Mouse (Mus musculus) small intestine, adult 2 months (tissue): ENCODE measurements around the gene Fscb. TPM values are rescaled to one million over a fixed set of nuclear protein-coding genes. Genes with fewer than 3 reads are reported as not detected.

Experiments used
- H3K27ac ChIP-seq: fragments of 200-500 bp; 2 replicates; pipeline ENCODE4 v1.5.1; 2012; ENCODE audit warnings: low read depth, low read length, control low read depth, inconsistent platforms; ENCODE audit not compliant: insufficient read depth
- H3K27me3 ChIP-seq: fragments of 200-500 bp; 2 replicates; pipeline ENCODE4 v1.6.1; 2012; ENCODE audit warnings: mild to moderate bottlenecking, moderate library complexity, low read length, inconsistent platforms; ENCODE audit not compliant: control insufficient read depth, insufficient read depth
- H3K36me3 ChIP-seq: fragments of 200-500 bp; 2 replicates; pipeline ENCODE4 v1.6.1; 2012; ENCODE audit warnings: mild to moderate bottlenecking, low read length, control low read depth, inconsistent platforms; ENCODE audit not compliant: control insufficient read depth, insufficient read depth
- H3K4me1 ChIP-seq: fragments of 200-500 bp; 2 replicates; pipeline ENCODE4 v1.6.1; 2012; ENCODE audit warnings: low read length, inconsistent platforms, mixed read lengths; ENCODE audit not compliant: control insufficient read depth, insufficient read depth, insufficient read length
- H3K4me3 ChIP-seq: fragments of 200-500 bp; 2 replicates; pipeline ENCODE4 v1.5.1; 2012; ENCODE audit warnings: low read depth, mild to moderate bottlenecking, control low read depth, inconsistent platforms, low read length, moderate library complexity
- CTCF ChIP-seq: fragments of 200-500 bp; IDR thresholded peaks from 2 replicates; pipeline ENCODE4 v1.5.1; 2012; ENCODE audit warnings: low read depth, mild to moderate bottlenecking, control low read depth, inconsistent platforms, low read length, moderate library complexity, mixed read lengths; ENCODE audit not compliant: insufficient replicate concordance, insufficient read length; ENCODE audit errors: extremely low read depth
- POLR2A ChIP-seq: fragments of 200-500 bp; IDR thresholded peaks from 2 replicates; pipeline ENCODE4 v1.6.1; 2012; ENCODE audit warnings: low read depth, mild to moderate bottlenecking, control low read depth, inconsistent platforms, low read length, moderate library complexity
- WGBS: fragments of 180-500 bp; shearing (Covaris S2); methylation state at CpG from one replicate; pipeline ENCODE4 v1.1.7; 2018; 5-methylcytosine and 5-hydroxymethylcytosine counted together
- polyA plus RNA-seq: library from polyadenylated mRNA; depleted of rRNA; stranded (reverse); fragments of >200 nt; gene quantifications from 2 replicates; pipeline ENCODE4 v1.2.3, GENCODE M21; 2012; rRNA removed

The Fscb gene
- polyA plus RNA-seq, result not detected in 2 replicates

DNA sequence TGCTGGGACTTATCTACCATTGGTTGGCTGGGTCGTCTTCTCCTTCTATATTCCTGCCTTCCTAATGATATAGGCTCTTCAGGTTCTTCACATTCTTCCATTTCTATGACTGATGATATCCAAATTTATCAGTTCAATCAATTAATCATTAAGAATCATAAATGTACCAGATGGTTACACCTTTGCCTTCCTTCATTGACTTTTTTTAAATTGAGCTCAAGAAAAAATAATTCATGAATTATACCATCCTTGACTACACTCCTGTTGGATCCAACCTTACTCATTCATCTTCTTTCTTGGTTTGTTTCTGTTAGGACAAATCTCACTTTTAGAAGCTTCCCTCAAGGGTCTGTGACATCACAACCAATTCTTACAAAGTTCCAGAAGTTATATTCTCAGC, at the start of gene Fscb:
Gene Fscb, minus strand, starts transcription at position 101 of the 400 bp plus-strand sequence.
- Histone ChIP-seq H3K4me3 (no peak within 1 kb of the TSS), H3K27ac (no peak within 1 kb of the TSS), H3K27me3 (no peaks in the 10 kb centered on the region), H3K36me3 (no peaks in the 10 kb centered on the region), H3K4me1 (no peaks in the 10 kb centered on the region)
- TF ChIP-seq POLR2A, result no peak
- TF ChIP-seq CTCF, result no peak
- WGBS, result 70% methylated on average over 1 of the region's 1 CpGs

DNA sequence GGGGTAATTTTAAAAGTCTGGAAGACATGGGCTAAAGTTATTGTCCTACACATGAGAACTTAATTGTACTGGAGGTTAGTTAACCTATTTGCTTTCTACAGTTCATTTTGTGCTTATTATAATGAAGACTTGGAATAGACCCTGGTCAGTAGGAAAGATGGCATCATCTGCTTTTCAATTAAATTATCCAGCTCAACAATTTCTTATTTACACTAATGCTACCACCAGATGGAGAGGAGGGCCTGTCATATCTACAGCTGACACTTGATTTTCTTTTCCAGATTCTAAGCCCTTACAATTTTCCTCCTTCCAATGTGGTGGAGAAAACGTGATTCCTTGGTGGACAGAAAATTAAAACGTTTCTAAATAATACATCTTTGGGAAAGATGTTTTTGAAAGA, 42.3 kb upstream of the Fscb start:
- H3K4me3 ChIP-seq, result no peak overlapping the region
- 51% methylated on average over 2 of the region's 2 CpGs for WGBS
- H3K36me3 ChIP-seq, result no peaks in the 10 kb centered on the region
- no peak for TF ChIP-seq POLR2A
- no peak for TF ChIP-seq CTCF
- no peak overlapping the region for H3K27ac ChIP-seq
- no peaks in the 10 kb centered on the region for H3K4me1 ChIP-seq
- no peaks in the 10 kb centered on the region for H3K27me3 ChIP-seq

- 85% methylated on average over 1 of the region's 1 CpGs for WGBS
- Histone ChIP-seq H3K4me3 (no peak overlapping the region), H3K36me3 (no peaks in the 10 kb centered on the region), H3K27ac (no peak overlapping the region), H3K4me1 (no peaks in the 10 kb centered on the region), H3K27me3 (no peaks in the 10 kb centered on the region)
- no peak for TF ChIP-seq POLR2A
- TF ChIP-seq CTCF, result no peak
Observed at GRCm38 (mm10) chr12:64513439-64513838, 38.9 kb upstream of the Fscb start.

DNA sequence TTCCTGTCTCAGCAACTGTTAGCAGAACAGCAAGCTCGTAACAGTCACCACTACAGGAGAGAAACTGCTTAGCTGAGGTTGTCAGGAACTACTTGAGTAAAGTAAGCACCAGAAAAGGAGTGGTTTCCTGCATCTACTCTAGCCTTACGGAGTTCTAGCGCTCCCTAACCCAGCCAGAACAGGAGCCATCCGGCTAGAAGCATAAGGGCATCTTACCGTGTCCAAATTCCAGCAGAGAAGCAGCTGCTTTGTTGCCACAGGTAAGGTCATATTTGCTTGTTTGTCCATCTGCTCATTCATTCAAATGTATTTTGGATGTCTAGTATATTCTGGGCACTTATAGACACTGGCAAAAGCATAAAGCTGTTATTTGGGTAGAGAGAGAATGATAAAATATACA, 23.2 kb upstream of the Fscb start:
- Histone ChIP-seq H3K27ac (no peak overlapping the region), H3K36me3 (no peaks in the 10 kb centered on the region), H3K4me3 (no peak overlapping the region), H3K4me1 (no peaks in the 10 kb centered on the region), H3K27me3 (no peaks in the 10 kb centered on the region)
- no peak for TF ChIP-seq POLR2A
- WGBS, result 72% methylated on average over 5 of the region's 5 CpGs

DNA sequence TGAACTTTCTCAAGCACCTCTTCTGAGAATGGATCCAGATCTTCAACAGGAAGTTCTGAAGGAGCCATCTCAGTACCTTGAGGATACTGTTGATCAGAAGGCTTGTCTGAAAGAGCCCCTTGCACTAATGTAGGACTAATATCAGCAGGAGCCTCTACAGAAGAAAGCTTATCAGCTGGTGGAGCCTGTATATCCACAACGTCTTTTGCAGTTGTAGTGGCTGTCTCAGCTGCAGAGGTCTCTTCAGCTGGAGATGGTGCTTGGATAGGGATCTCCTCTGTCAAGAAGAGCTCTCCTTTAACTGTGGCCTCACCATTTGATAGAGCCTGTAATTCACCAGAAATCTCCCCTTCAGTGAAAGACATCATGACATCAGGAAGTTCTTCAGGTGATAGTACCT, 875 bp downstream of the Fscb start:
- Histone ChIP-seq H3K4me3 (no peak overlapping the region), H3K36me3 (no peaks in the 10 kb centered on the region), H3K27me3 (no peaks in the 10 kb centered on the region), H3K4me1 (no peaks in the 10 kb centered on the region), H3K27ac (no peak overlapping the region)
- WGBS, result 53% methylated on average over 1 of the region's 1 CpGs
- TF ChIP-seq CTCF, result no peak
- TF ChIP-seq POLR2A, result no peak

DNA sequence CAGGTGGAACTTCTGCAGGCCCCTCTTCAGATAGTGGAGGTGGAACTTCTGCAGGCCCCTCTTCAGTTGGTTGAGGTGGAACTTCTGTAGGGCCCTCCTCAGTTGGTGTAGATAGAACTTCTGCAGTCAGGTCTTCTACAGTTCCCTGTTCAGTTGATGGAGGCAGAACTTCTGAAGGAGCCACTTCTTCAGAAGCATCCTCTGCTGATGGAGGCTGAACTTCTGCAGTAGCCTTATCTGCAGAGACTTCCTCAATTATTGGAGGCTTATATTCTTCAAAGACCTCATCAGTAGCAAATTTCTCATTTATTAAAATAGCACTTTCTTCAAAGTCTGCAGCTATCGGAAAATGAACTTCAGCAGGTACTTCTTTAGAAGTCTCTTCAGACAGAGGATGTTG, 1.4 kb downstream of the Fscb start:
- Histone ChIP-seq H3K4me3 (no peak overlapping the region), H3K27ac (no peak overlapping the region), H3K27me3 (no peaks in the 10 kb centered on the region), H3K36me3 (no peaks in the 10 kb centered on the region), H3K4me1 (no peaks in the 10 kb centered on the region)
- WGBS, result 74% methylated on average over 1 of the region's 1 CpGs
- no peak for TF ChIP-seq POLR2A
- TF ChIP-seq CTCF, result no peak

- Histone ChIP-seq H3K36me3 (no peaks in the 10 kb centered on the region), H3K4me1 (no peaks in the 10 kb centered on the region), H3K27me3 (no peaks in the 10 kb centered on the region), H3K27ac (no peak overlapping the region), H3K4me3 (no peak overlapping the region)
- no peak for TF ChIP-seq POLR2A
- TF ChIP-seq CTCF, result no peak
Observed at GRCm38 (mm10) chr12:64455228-64455627, 19.3 kb downstream of the Fscb start.

- Histone ChIP-seq H3K27me3 (no peaks in the 10 kb centered on the region), H3K36me3 (no peaks in the 10 kb centered on the region), H3K4me1 (no peaks in the 10 kb centered on the region), H3K27ac (no peak overlapping the region), H3K4me3 (no peak overlapping the region)
- TF ChIP-seq POLR2A (no peak), CTCF (no peak)
- 66% methylated on average over 9 of the region's 9 CpGs for WGBS
Observed at GRCm38 (mm10) chr12:64449911-64450310, 24.6 kb downstream of the Fscb start.
